18 mouse cellular contexts compared by ENCODE assay signal in the genomic region with DNA sequence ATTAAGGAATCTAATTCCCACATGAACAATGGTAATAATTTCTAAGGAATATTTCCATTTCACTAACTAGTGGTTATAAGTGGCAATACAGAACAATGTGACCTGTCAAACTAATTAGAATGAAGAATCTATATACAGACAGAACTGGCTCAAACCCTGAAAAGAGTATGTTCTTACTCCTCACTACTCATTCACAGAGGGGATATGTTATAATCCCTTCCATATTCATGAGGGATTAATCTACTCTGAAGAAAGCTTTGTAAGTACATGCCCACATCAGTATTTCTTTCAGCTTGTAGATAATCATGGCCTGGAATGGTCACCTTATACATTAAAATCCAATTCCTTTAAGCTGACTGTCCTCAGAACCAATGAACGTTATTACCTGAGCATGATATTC.
DNase-seq lines count a peak whose midpoint lies in the region; ATAC-seq lines count a peak whose summit lies in the region.
"Had no signal": no experiment of that assay in that cellular context is flagged by ENCODE, and none has a peak within 500 bp of the region (broad histone marks: within the 10 kb centered on the region; RNA-seq: fewer than 3 reads in every experiment).

No protein-coding gene starts in this region.

- H3K9ac ChIP-seq in forebrain, embryonic 12.5 days, result no peak overlapping the region
- no peak overlapping the region for H3K9ac ChIP-seq in forebrain, embryonic 16.5 days (replicated peaks; ENCODE audit: low read depth, low read length)
- no peak overlapping the region for H3K9ac ChIP-seq in midbrain, embryonic 12.5 days (replicated peaks)
- no peak overlapping the region for H3K9ac ChIP-seq in midbrain, embryonic 14.5 days (replicated peaks; ENCODE audit: low read length)
- H3K9ac ChIP-seq: embryonic facial prominence, embryonic 12.5 days; hindbrain, embryonic 13.5 days had no signal

- no peaks in the 10 kb centered on the region for H3K9me3 ChIP-seq in forebrain, embryonic 12.5 days
- 0 out of 2 replicates have a peak, but pooled peaks cover 2% of the 10 kb centered on the region for H3K9me3 ChIP-seq in forebrain, embryonic 16.5 days (ENCODE audit: control insufficient read depth, low read length)
- H3K9me3 ChIP-seq in midbrain, embryonic 12.5 days, result no peaks in the 10 kb centered on the region
- H3K9me3 ChIP-seq in midbrain, embryonic 10.5 days (replicated peaks), result peaks cover 7% of the 10 kb centered on the region; the same call in 1 of the 2 replicates
- H3K9me3 ChIP-seq in midbrain, embryonic 14.5 days (ENCODE audit: control insufficient read depth, low read length), result no peaks in the 10 kb centered on the region
- H3K9me3 ChIP-seq: embryonic facial prominence, embryonic 12.5 days; heart, embryonic 10.5 days; hindbrain, embryonic 13.5 days had no signal

- no peaks in the 10 kb centered on the region for H3K36me3 ChIP-seq in forebrain, embryonic 12.5 days (replicated peaks)
- H3K36me3 ChIP-seq in forebrain, embryonic 16.5 days (ENCODE audit: control insufficient read depth, insufficient read depth), result no peaks in the 10 kb centered on the region
- no peaks in the 10 kb centered on the region for H3K36me3 ChIP-seq in midbrain, embryonic 12.5 days
- H3K36me3 ChIP-seq in midbrain, embryonic 10.5 days, result no peaks in the 10 kb centered on the region
- H3K36me3 ChIP-seq in midbrain, embryonic 14.5 days (ENCODE audit: control insufficient read depth, insufficient read depth, low read length), result no peaks in the 10 kb centered on the region
- H3K36me3 ChIP-seq: embryonic facial prominence, embryonic 12.5 days; heart, embryonic 10.5 days; hindbrain, embryonic 13.5 days had no signal

- no peak overlapping the region for H3K4me3 ChIP-seq in forebrain, embryonic 12.5 days (replicated peaks)
- H3K4me3 ChIP-seq in forebrain, embryonic 16.5 days (replicated peaks; ENCODE audit: low read length), result no peak overlapping the region
- no peak overlapping the region for H3K4me3 ChIP-seq in midbrain, embryonic 12.5 days
- no peak overlapping the region for H3K4me3 ChIP-seq in midbrain, embryonic 10.5 days
- no peak overlapping the region for H3K4me3 ChIP-seq in midbrain, embryonic 14.5 days (replicated peaks; ENCODE audit: low read depth, low read length)
- H3K4me3 ChIP-seq: embryonic facial prominence, embryonic 12.5 days; heart, embryonic 10.5 days; hindbrain, embryonic 13.5 days had no signal

- H3K27ac ChIP-seq in forebrain, embryonic 12.5 days, result peak overlapping the region; percentile 46; the same call in 1 of the 2 replicates
- H3K27ac ChIP-seq in forebrain, embryonic 16.5 days (ENCODE audit: low read length), result no peak overlapping the region
- H3K27ac ChIP-seq in midbrain, embryonic 12.5 days (replicated peaks), result peak overlapping the region; percentile 35
- no peak overlapping the region; the same call in 1 of the 2 replicates for H3K27ac ChIP-seq in midbrain, embryonic 10.5 days (replicated peaks)
- no peak overlapping the region; the same call in 1 of the 2 replicates for H3K27ac ChIP-seq in midbrain, embryonic 14.5 days (replicated peaks; ENCODE audit: low read depth, low read length)
- H3K27ac ChIP-seq: embryonic facial prominence, embryonic 12.5 days; heart, embryonic 10.5 days; hindbrain, embryonic 13.5 days; hindbrain, postnatal 0 days had no signal

- peaks cover 11% of the 10 kb centered on the region for H3K4me1 ChIP-seq in forebrain, embryonic 12.5 days
- no peaks in the 10 kb centered on the region for H3K4me1 ChIP-seq in forebrain, embryonic 16.5 days (replicated peaks; ENCODE audit: control insufficient read depth, insufficient read depth, low read length)
- peaks cover 13% of the 10 kb centered on the region; the same call in 1 of the 2 replicates for H3K4me1 ChIP-seq in midbrain, embryonic 12.5 days
- H3K4me1 ChIP-seq in midbrain, embryonic 10.5 days, result peaks cover 39% of the 10 kb centered on the region
- peaks cover 9% of the 10 kb centered on the region for H3K4me1 ChIP-seq in midbrain, embryonic 14.5 days (ENCODE audit: control insufficient read depth, insufficient read depth, low read length)
- H3K4me1 ChIP-seq: embryonic facial prominence, embryonic 12.5 days; heart, embryonic 10.5 days had no signal

- 15% methylated on average over 1 of the region's 1 CpGs for WGBS in forebrain, embryonic 12.5 days
- 21% methylated on average over 1 of the region's 1 CpGs for WGBS in forebrain, embryonic 16.5 days
- WGBS in midbrain, embryonic 12.5 days, result 23% methylated on average over 1 of the region's 1 CpGs
- WGBS in midbrain, embryonic 10.5 days, result 36% methylated on average over 1 of the region's 1 CpGs
- WGBS in midbrain, embryonic 14.5 days, result 15% methylated on average over 1 of the region's 1 CpGs

- no peak for DNase-seq in midbrain, embryonic 10.5 days (ENCODE audit: low spot score)
- peak; percentile 49 for DNase-seq in midbrain, embryonic 14.5 days
- DNase-seq in cerebellum, adult 8-10 months, result no peak
- DNase-seq: cerebellum, adult 18-20 months; embryo, embryonic 11 days; gastrocnemius, postnatal 10 days; heart, adult 18-20 months; heart, postnatal 10 days had no signal

- ATAC-seq in forebrain, embryonic 12.5 days (ENCODE audit: low FRiP score), result 0 out of 2 replicates have a peak, but pooled peaks have one; percentile 23
- no peak for ATAC-seq in forebrain, embryonic 16.5 days
- peak; percentile 83 for ATAC-seq in midbrain, embryonic 12.5 days (ENCODE audit: low FRiP score, low read depth)
- ATAC-seq in midbrain, embryonic 14.5 days (ENCODE audit: low FRiP score, low TSS enrichment), result no peak
- ATAC-seq: activated CD4-positive, CD25-positive, alpha-beta regulatory T cell, adult 4 months; hindbrain, postnatal 0 days; Patski had no signal

- no peak overlapping the region for H3K4me2 ChIP-seq in forebrain, embryonic 12.5 days
- H3K4me2 ChIP-seq in forebrain, embryonic 16.5 days (ENCODE audit: low read length), result no peak overlapping the region
- no peak overlapping the region for H3K4me2 ChIP-seq in midbrain, embryonic 12.5 days (replicated peaks)
- no peak overlapping the region for H3K4me2 ChIP-seq in midbrain, embryonic 14.5 days (ENCODE audit: low read length)
- H3K4me2 ChIP-seq: embryonic facial prominence, embryonic 12.5 days; hindbrain, embryonic 13.5 days had no signal

- no peaks in the 10 kb centered on the region for H3K27me3 ChIP-seq in forebrain, embryonic 12.5 days
- H3K27me3 ChIP-seq in forebrain, embryonic 16.5 days (replicated peaks; ENCODE audit: control insufficient read depth, insufficient read depth, low read length), result no peaks in the 10 kb centered on the region
- no peaks in the 10 kb centered on the region for H3K27me3 ChIP-seq in midbrain, embryonic 12.5 days
- no peaks in the 10 kb centered on the region for H3K27me3 ChIP-seq in midbrain, embryonic 10.5 days (ENCODE audit: low read depth, poor library complexity, severe bottlenecking)
- no peaks in the 10 kb centered on the region for H3K27me3 ChIP-seq in midbrain, embryonic 14.5 days (ENCODE audit: control insufficient read depth, insufficient read depth, low read length)
- H3K27me3 ChIP-seq: CH12.LX; embryonic facial prominence, embryonic 12.5 days; hindbrain, embryonic 13.5 days; Patski had no signal

Comparison
In these comparisons a context has a peak if more than half of its experiments do, and no peak if none do; other contexts are left out.
1. ATAC-seq: peak in forebrain, embryonic 12.5 days (single experiment) and midbrain, embryonic 12.5 days (single experiment); none in forebrain, embryonic 16.5 days (single experiment) and midbrain, embryonic 14.5 days (single experiment).
2. H3K27ac ChIP-seq: peak in forebrain, embryonic 12.5 days (single experiment) and midbrain, embryonic 12.5 days (single experiment); none in forebrain, embryonic 16.5 days (single experiment), midbrain, embryonic 10.5 days (single experiment) and midbrain, embryonic 14.5 days (single experiment).